In genomic region chr17:12262851-12263250, GRCm38 (mm10) we compare ENCODE assay signal across 27 mouse cellular contexts. TPM values are rescaled to one million over a fixed set of nuclear protein-coding genes. Genes with fewer than 3 reads are reported as not detected.
DNase-seq lines count a peak whose midpoint lies in the region; ATAC-seq and TF ChIP-seq lines count a peak whose summit lies in the region.
"Had no signal": no experiment of that assay in that cellular context is flagged by ENCODE, and none has a peak within 500 bp of the region (broad histone marks: within the 10 kb centered on the region; RNA-seq: fewer than 3 reads in every experiment).

No protein-coding gene starts in this region.

- peak; percentile 61 for DNase-seq in heart, adult 11 months
- DNase-seq in heart, adult 2 months, result no peak
- DNase-seq in limb, embryonic 10.5 days (ENCODE audit: low spot score), result no peak
- DNase-seq in A20 (ENCODE audit: low read depth, low spot score), result peak; percentile 30
- DNase-seq: adrenal gland, postnatal 14 days; cerebellum, adult 11-12 months; cerebellum, adult 9-11 months; embryo, embryonic 11 days; gastrocnemius, postnatal 14 days; heart, postnatal 10 days; kidney, adult 11 months; kidney, postnatal 14 days; liver; lung, adult 2 months; lung, postnatal 10 days; right cerebral cortex, postnatal 4 days had no signal

- H3K27me3 ChIP-seq in heart, adult 2 months (ENCODE audit: control insufficient read depth, insufficient read depth, low read length), result no peaks in the 10 kb centered on the region
- H3K27me3 ChIP-seq in limb, embryonic 13.5 days, result no peaks in the 10 kb centered on the region
- no peaks in the 10 kb centered on the region for H3K27me3 ChIP-seq in limb, embryonic 10.5 days (ENCODE audit: low read depth, poor library complexity, severe bottlenecking)
- no peaks in the 10 kb centered on the region for H3K27me3 ChIP-seq in limb, embryonic 15.5 days
- H3K27me3 ChIP-seq: forebrain, embryonic 13.5 days; heart, embryonic 12.5 days; midbrain, embryonic 13.5 days; neural tube, embryonic 13.5 days; Patski had no signal

- H3K4me2 ChIP-seq in limb, embryonic 13.5 days (replicated peaks), result no peak overlapping the region
- H3K4me2 ChIP-seq in limb, embryonic 15.5 days, result no peak overlapping the region
- H3K4me2 ChIP-seq: forebrain, embryonic 13.5 days; heart, embryonic 12.5 days; hindbrain, embryonic 14.5 days; midbrain, embryonic 13.5 days; neural tube, embryonic 13.5 days had no signal

- intact Hi-C loops in heart, adult 2 months (cut with DNase I), result no loop called here

- H3K4me1 ChIP-seq in heart, adult 2 months (ENCODE audit: control insufficient read depth, insufficient read depth, low read length), result peaks cover 7% of the 10 kb centered on the region
- peaks cover 38% of the 10 kb centered on the region for H3K4me1 ChIP-seq in limb, embryonic 13.5 days
- peaks cover 23% of the 10 kb centered on the region for H3K4me1 ChIP-seq in limb, embryonic 10.5 days
- peaks cover 35% of the 10 kb centered on the region for H3K4me1 ChIP-seq in limb, embryonic 15.5 days

- no peaks in the 10 kb centered on the region; the same call in 1 of the 2 replicates for H3K79me2 ChIP-seq in heart, adult 2 months (replicated peaks; ENCODE audit: control insufficient read depth, insufficient read depth, low read length)

- H3K4me3 ChIP-seq in heart, adult 2 months, result no peak overlapping the region
- H3K4me3 ChIP-seq in limb, embryonic 13.5 days, result no peak overlapping the region
- H3K4me3 ChIP-seq in limb, embryonic 10.5 days, result no peak overlapping the region
- no peak overlapping the region for H3K4me3 ChIP-seq in limb, embryonic 15.5 days
- H3K4me3 ChIP-seq: forebrain, embryonic 13.5 days; heart, embryonic 12.5 days; midbrain, embryonic 13.5 days; neural tube, embryonic 13.5 days had no signal

- H3K9ac ChIP-seq in heart, adult 2 months (ENCODE audit: low read depth, low read length), result no peak overlapping the region
- no peak overlapping the region for H3K9ac ChIP-seq in limb, embryonic 13.5 days
- no peak overlapping the region for H3K9ac ChIP-seq in limb, embryonic 15.5 days
- H3K9ac ChIP-seq: forebrain, embryonic 13.5 days; heart, embryonic 12.5 days; hindbrain, embryonic 14.5 days; liver, embryonic 14.5 days; midbrain, embryonic 13.5 days; neural tube, embryonic 13.5 days had no signal

- H3K36me3 ChIP-seq in heart, adult 2 months (ENCODE audit: control insufficient read depth, insufficient read depth, low read length), result no peaks in the 10 kb centered on the region
- peaks cover 56% of the 10 kb centered on the region for H3K36me3 ChIP-seq in limb, embryonic 13.5 days
- peaks cover 67% of the 10 kb centered on the region for H3K36me3 ChIP-seq in limb, embryonic 10.5 days
- H3K36me3 ChIP-seq in limb, embryonic 15.5 days, result peaks cover 39% of the 10 kb centered on the region

- H3K9me3 ChIP-seq in limb, embryonic 13.5 days, result no peaks in the 10 kb centered on the region
- no peaks in the 10 kb centered on the region for H3K9me3 ChIP-seq in limb, embryonic 10.5 days (replicated peaks)
- no peaks in the 10 kb centered on the region for H3K9me3 ChIP-seq in limb, embryonic 15.5 days
- H3K9me3 ChIP-seq: forebrain, embryonic 13.5 days; heart, embryonic 12.5 days; midbrain, embryonic 13.5 days; neural tube, embryonic 13.5 days had no signal

- no peak for ATAC-seq in limb, embryonic 13.5 days (ENCODE audit: low FRiP score, low read depth)
- ATAC-seq in limb, embryonic 15.5 days (ENCODE audit: insufficient number of reproducible peaks, low FRiP score, low TSS enrichment, low read depth), result no peak
- ATAC-seq in frontal cortex, adult (ENCODE audit: low TSS enrichment), result no peak
- ATAC-seq: forebrain, embryonic 13.5 days; midbrain, embryonic 13.5 days; Patski had no signal

- TF ChIP-seq CTCF in heart, adult 2 months (IDR thresholded peaks at IDR 0.05), result no peak

- H3K27ac ChIP-seq in heart, adult 2 months, result no peak overlapping the region
- H3K27ac ChIP-seq in limb, embryonic 13.5 days, result peak overlapping the region; percentile 33; the same call in 1 of the 2 replicates
- H3K27ac ChIP-seq in limb, embryonic 10.5 days, result no peak overlapping the region
- H3K27ac ChIP-seq in limb, embryonic 15.5 days, result 0 out of 2 replicates have a peak overlapping the region, but pooled peaks have one; percentile 33
- H3K27ac ChIP-seq: forebrain, embryonic 13.5 days; hindbrain, embryonic 14.5 days; liver, embryonic 14.5 days; macrophage; midbrain, embryonic 13.5 days; neural tube, embryonic 13.5 days had no signal

- no peak for TF ChIP-seq EP300 in heart, adult 2 months (IDR thresholded peaks at IDR 0.05; ENCODE audit: insufficient read depth, low read depth, low read length)

- TF ChIP-seq POLR2A in heart, adult 2 months (IDR thresholded peaks at IDR 0.05; ENCODE audit: insufficient read depth, low read depth, low read length), result no peak

- WGBS in heart, adult 2 months, result 98% methylated on average over 8 of the region's 8 CpGs
- 85% methylated on average over 8 of the region's 8 CpGs for WGBS in limb, embryonic 13.5 days
- 91% methylated on average over 8 of the region's 8 CpGs for whole genome bisulfite sequencing in limb, embryonic 10.5 days
- WGBS in limb, embryonic 15.5 days, result 76% methylated on average over 8 of the region's 8 CpGs

RNA-seq across cellular contexts. Expression of gene Map3k4, which starts 55.7 kb away (rescaled TPM):
- total RNA-seq in heart, adult 2 months (2021), result 10 to 100 TPM; 43.7 to 51.3 TPM
- 12.2 and 17.2 TPM in 2 replicates for polyA plus RNA-seq in heart, adult 2 months (2012; rRNA removed)
- 42.6 and 42.7 TPM in 2 replicates for polyA plus RNA-seq in limb, embryonic 13.5 days (2015; fragmentation: Nextera tagmentation; extraction: Ambion mirVana)
- polyA plus RNA-seq in limb, embryonic 10.5 days (2016; fragmentation: Nextera tagmentation; extraction: Ambion mirVana), result 47.8 and 49.9 TPM in 2 replicates
- polyA plus RNA-seq in limb, embryonic 15.5 days (2015; fragmentation: Nextera tagmentation; extraction: Ambion mirVana), result 38.8 and 41.6 TPM in 2 replicates

Comparison
In these comparisons a context has a peak if more than half of its experiments do, and no peak if none do; other contexts are left out.
1. DNase-seq: peak in heart, adult 11 months (single experiment) and A20 (single experiment); none in heart, adult 2 months (0 of 2) and limb, embryonic 10.5 days (single experiment).
2. H3K27ac ChIP-seq: peak in limb, embryonic 13.5 days (single experiment) and limb, embryonic 15.5 days (single experiment); none in heart, adult 2 months (single experiment) and limb, embryonic 10.5 days (single experiment).